Mouse (Mus musculus) neural tube, embryonic 14.5 days (tissue): ENCODE results near the gene Adora3. TPM values are rescaled to one million over a fixed set of nuclear protein-coding genes. Genes with fewer than 3 reads are reported as not detected.

Source experiments
- ATAC-seq: fragments of 200-750 bp; cut with Nextera tagmentation; 2 replicates; pipeline ENCODE4 v1.8.0; 2017; ENCODE audit warnings: low read depth, mild to moderate bottlenecking, moderate TSS enrichment, moderate library complexity
- H3K27ac ChIP-seq: fragments of 300-500 bp; sonication (generic); 2 replicates; pipeline ENCODE4 v1.5.1; 2014; ENCODE audit warnings: low read depth, mild to moderate bottlenecking, control low read depth, low read length, moderate library complexity, mixed read lengths
- H3K27me3 ChIP-seq: fragments of 300-500 bp; sonication (generic); 2 replicates; pipeline ENCODE4 v1.6.1; 2014; ENCODE audit warnings: low read length; ENCODE audit not compliant: control insufficient read depth, insufficient read depth
- H3K36me3 ChIP-seq: fragments of 300-500 bp; sonication (generic); 2 replicates; pipeline ENCODE4 v1.6.1; 2014; ENCODE audit warnings: low read length, mixed read lengths; ENCODE audit not compliant: control insufficient read depth, insufficient read depth
- H3K4me1 ChIP-seq: fragments of 300-500 bp; sonication (generic); 2 replicates; pipeline ENCODE4 v1.6.1; 2014; ENCODE audit warnings: low read length; ENCODE audit not compliant: control insufficient read depth, insufficient read depth
- H3K4me2 ChIP-seq: fragments of 300-500 bp; sonication (generic); 2 replicates; pipeline ENCODE4 v1.6.1; 2014; ENCODE audit warnings: mild to moderate bottlenecking, low read depth, low read length, control low read depth
- H3K4me3 ChIP-seq: fragments of 300-500 bp; sonication (generic); 2 replicates; pipeline ENCODE4 v1.5.1; 2014; ENCODE audit warnings: low read depth, low read length, control low read depth, mixed read lengths
- H3K9ac ChIP-seq: fragments of 300-500 bp; sonication (generic); replicated peaks from 2 replicates; pipeline ENCODE4 v1.6.1; 2014; ENCODE audit warnings: low read depth, mild to moderate bottlenecking, control low read depth, low read length, mixed read lengths
- H3K9me3 ChIP-seq: fragments of 300-500 bp; sonication (generic); 2 replicates; pipeline ENCODE4 v1.6.1; 2016; ENCODE audit warnings: low read length; ENCODE audit not compliant: control insufficient read depth
- WGBS: fragments of 180-500 bp; shearing (Covaris S2); extraction: QIAGEN DNeasy Blood & Tissue Kit; methylation state at CpG from one replicate; pipeline ENCODE4 v1.1.7; 2014; 5-methylcytosine and 5-hydroxymethylcytosine counted together
- polyA plus RNA-seq: library from polyadenylated mRNA; unstranded; fragments of >200 nt; fragmentation: Nextera tagmentation; extraction: Ambion mirVana; gene quantifications from 2 replicates; pipeline ENCODE4 v1.2.1, GENCODE M21; 2014

Adora3 gene
- polyA plus RNA-seq, 1 experiment from 2014 or later, result 0.15 TPM

GRCm38 (mm10) chr3:105868135-105868534 is 2.5 kb upstream of the Adora3 start:
- no peak for ATAC-seq
- Histone ChIP-seq H3K27me3 (no peaks in the 10 kb centered on the region), H3K27ac (no peak overlapping the region), H3K4me2 (no peak overlapping the region), H3K9ac (no peak overlapping the region), H3K9me3 (no peaks in the 10 kb centered on the region), H3K36me3 (no peaks in the 10 kb centered on the region), H3K4me1 (no peaks in the 10 kb centered on the region), H3K4me3 (no peak overlapping the region)
- WGBS, result 44% methylated on average over 2 of the region's 2 CpGs

DNA sequence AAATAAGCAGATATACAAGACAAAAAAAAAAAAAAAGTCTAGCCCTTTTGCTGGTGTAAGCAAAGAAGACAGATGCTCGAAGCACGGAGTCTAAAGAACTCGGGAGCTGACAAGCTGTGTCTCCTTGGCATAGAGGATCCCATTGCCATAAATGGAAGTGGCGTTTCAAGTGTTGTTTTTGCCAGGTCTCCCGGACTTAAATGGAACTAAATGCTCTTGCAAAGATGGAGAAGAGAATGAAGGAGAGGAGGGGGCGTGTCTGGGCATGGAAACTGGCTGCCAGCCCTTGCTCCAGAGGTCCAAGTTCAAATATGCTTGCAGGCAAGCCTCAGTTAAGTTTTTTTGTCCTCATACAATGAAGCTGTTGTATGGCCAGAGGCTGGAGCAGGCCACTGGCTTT is 1.4 kb downstream of the Adora3 start:
- Histone ChIP-seq H3K9ac (no peak overlapping the region), H3K27me3 (no peaks in the 10 kb centered on the region), H3K9me3 (no peaks in the 10 kb centered on the region), H3K36me3 (no peaks in the 10 kb centered on the region), H3K4me3 (no peak overlapping the region), H3K27ac (no peak overlapping the region), H3K4me2 (no peak overlapping the region), H3K4me1 (no peaks in the 10 kb centered on the region)
- WGBS, result 58% methylated on average over 6 of the region's 6 CpGs
- no peak for ATAC-seq

GRCm38 (mm10) chr3:105872579-105872978 is 1.9 kb downstream of the Adora3 start:
- H3K4me2 ChIP-seq, result no peak overlapping the region

DNA sequence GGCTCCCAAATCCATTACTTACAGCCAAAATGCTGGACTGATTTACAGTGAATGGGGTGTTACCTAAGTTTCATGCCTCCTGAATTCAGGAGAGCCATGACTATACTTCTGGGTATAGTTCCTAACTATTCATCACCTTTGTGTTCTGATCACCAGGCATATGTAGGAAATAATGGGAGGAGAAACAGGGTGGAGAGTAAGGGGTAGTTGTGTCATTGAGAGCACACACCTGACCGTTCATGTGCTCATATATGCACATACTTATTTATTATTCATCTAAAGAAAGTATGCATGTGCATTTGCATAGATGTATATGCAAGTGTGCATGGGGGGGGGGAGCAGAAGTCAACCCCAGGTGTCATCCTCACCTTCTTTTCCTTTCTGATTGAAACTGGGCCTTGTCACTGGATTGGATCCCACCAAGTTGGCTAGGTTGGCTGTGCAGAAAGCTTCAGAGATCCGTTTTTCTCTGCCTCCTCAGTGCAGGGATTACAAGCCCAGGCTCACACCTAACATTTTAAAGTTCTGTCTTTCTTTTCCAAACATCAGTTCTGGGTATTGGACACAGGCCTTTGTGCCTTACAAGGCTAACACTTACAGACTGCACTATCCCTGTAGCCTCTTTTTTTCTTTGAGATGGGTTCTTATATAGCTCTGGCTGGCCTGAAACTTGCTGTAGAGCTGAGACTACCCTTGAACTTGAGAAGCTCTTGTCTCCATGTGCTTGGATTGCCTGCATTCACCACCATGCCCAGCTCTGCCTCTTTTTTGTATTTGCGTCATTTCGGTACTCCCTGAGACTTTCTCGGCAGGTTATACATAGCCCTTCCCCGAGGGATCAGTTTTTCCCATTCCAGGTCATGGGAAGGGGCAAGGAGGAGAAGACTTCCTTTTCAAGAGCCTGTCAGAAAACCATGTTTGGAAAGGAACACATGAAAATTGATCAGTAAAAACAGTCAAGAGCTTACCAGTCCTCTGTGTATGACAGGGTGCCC is 3.1 kb downstream of the Adora3 start:
- 82% methylated on average over 6 of the region's 6 CpGs for WGBS
- H3K4me3 ChIP-seq, result no peak overlapping the region
- H3K4me1 ChIP-seq, result no peaks in the 10 kb centered on the region
- no peak overlapping the region for H3K4me2 ChIP-seq
- H3K36me3 ChIP-seq, result no peaks in the 10 kb centered on the region
- H3K9ac ChIP-seq, result no peak overlapping the region
- no peak for ATAC-seq
- no peaks in the 10 kb centered on the region for H3K9me3 ChIP-seq
- H3K27ac ChIP-seq, result no peak overlapping the region
- H3K27me3 ChIP-seq, result no peaks in the 10 kb centered on the region

More at GRCm38 (mm10) chr3:105872579-105872978, 1.9 kb downstream of the Adora3 start:
- no peak for ATAC-seq
- H3K9me3 ChIP-seq, result no peaks in the 10 kb centered on the region
- no peak overlapping the region for H3K4me3 ChIP-seq
- no peaks in the 10 kb centered on the region for H3K4me1 ChIP-seq
- H3K27me3 ChIP-seq, result no peaks in the 10 kb centered on the region
- no peak overlapping the region for H3K27ac ChIP-seq
- H3K36me3 ChIP-seq, result no peaks in the 10 kb centered on the region
- WGBS, result 51% methylated on average over 3 of the region's 3 CpGs
- no peak overlapping the region for H3K9ac ChIP-seq

DNA sequence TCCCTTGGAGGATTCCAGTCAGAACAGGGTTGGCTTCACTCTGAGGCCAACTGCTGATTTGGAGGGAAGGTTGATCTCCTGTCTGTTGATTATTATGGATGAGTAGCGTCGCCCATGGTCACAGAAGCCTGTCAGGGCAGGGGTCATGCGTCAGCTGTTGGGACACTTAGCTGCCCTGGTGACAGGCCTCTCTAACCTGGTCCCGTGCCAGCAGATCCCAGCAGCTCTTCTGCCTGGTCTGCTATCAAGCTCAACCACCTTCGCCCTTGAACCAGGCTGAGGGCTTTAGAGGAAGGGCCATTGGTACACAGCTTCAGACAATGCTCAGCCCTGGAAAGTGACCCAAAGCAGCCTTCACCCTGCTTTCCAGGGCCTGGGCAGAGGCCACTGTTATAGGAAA is 5.4 kb downstream of the Adora3 start:
- Histone ChIP-seq H3K9ac (no peak overlapping the region), H3K9me3 (no peaks in the 10 kb centered on the region), H3K36me3 (no peaks in the 10 kb centered on the region), H3K4me1 (no peaks in the 10 kb centered on the region), H3K4me3 (no peak overlapping the region), H3K27ac (no peak overlapping the region), H3K27me3 (no peaks in the 10 kb centered on the region), H3K4me2 (no peak overlapping the region)
- WGBS, result 83% methylated on average over 5 of the region's 5 CpGs
- no peak for ATAC-seq

DNA sequence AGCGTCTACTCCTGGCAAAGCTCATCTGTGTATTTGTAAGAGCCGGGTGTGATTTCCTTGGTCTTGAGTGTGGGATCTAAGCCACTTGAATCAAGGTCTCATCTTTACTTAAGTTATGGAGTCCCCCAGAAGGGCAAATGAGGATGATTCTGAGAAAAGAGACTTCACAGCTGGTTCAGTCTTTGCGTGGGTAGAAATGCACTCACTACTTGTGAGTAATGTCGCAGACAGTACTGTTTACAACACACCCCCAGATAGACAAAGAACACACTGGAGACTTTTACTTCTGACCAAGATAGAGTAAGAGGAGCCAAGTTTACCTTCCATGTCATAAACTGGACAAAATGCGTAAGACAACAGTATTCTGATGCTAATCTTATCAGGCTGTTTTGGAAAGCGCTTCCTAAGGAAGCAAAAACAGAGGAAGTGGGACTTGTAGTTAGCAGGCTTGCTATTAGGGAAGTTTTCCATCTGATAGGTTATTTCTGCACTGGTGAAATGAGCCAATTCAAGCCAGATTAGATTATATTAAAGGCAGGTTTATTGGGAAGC is 6.7 kb downstream of the Adora3 start:
- Histone ChIP-seq H3K27me3 (no peaks in the 10 kb centered on the region), H3K9ac (no peak overlapping the region), H3K36me3 (no peaks in the 10 kb centered on the region), H3K27ac (no peak overlapping the region), H3K4me1 (no peaks in the 10 kb centered on the region), H3K4me3 (no peak overlapping the region), H3K9me3 (no peaks in the 10 kb centered on the region), H3K4me2 (no peak overlapping the region)
- ATAC-seq, result no peak
- WGBS, result 90% methylated on average over 6 of the region's 6 CpGs

- H3K9ac ChIP-seq, result no peak overlapping the region
- H3K36me3 ChIP-seq, result no peaks in the 10 kb centered on the region
- no peak overlapping the region for H3K27ac ChIP-seq
- H3K9me3 ChIP-seq, result no peaks in the 10 kb centered on the region
- H3K4me3 ChIP-seq, result no peak overlapping the region
- H3K4me1 ChIP-seq, result no peaks in the 10 kb centered on the region
- no peaks in the 10 kb centered on the region for H3K27me3 ChIP-seq
- WGBS, result 86% methylated on average over 2 of the region's 2 CpGs
- H3K4me2 ChIP-seq, result no peak overlapping the region
- ATAC-seq, result no peak
These were observed 7.3 kb downstream of the Adora3 start for GRCm38 (mm10) chr3:105877919-105878318.

GRCm38 (mm10) chr3:105878751-105879150 is 8.1 kb downstream of the Adora3 start:
- Histone ChIP-seq H3K9ac (no peak overlapping the region), H3K27me3 (no peaks in the 10 kb centered on the region), H3K27ac (no peak overlapping the region), H3K4me2 (no peak overlapping the region), H3K4me1 (no peaks in the 10 kb centered on the region), H3K36me3 (no peaks in the 10 kb centered on the region), H3K4me3 (no peak overlapping the region), H3K9me3 (no peaks in the 10 kb centered on the region)
- no peak for ATAC-seq
- 94% methylated on average over 8 of the region's 8 CpGs for WGBS

- Histone ChIP-seq H3K4me2 (no peak overlapping the region), H3K27ac (no peak overlapping the region), H3K9ac (no peak overlapping the region), H3K4me3 (no peak overlapping the region), H3K36me3 (no peaks in the 10 kb centered on the region), H3K4me1 (no peaks in the 10 kb centered on the region), H3K27me3 (no peaks in the 10 kb centered on the region), H3K9me3 (no peaks in the 10 kb centered on the region)
- 78% methylated on average over 3 of the region's 3 CpGs for WGBS
- no peak for ATAC-seq
These were observed 9.8 kb downstream of the Adora3 start for GRCm38 (mm10) chr3:105880419-105880818.
